Mouse (Mus musculus) cerebellum, postnatal 25 days (tissue): ENCODE results near the gene Rpl36a.
A peak's percentile ranks its signal among the peaks of the same experiment; 100 is the strongest.

Source experiments
- DNase-seq, 2 experiments: peaks; one replicate each; pipeline ENCODE4 v3.0.0; 2021; ENCODE audit warnings: mixed read lengths in 2 of 2

Rpl36a gene

GRCm38 (mm10) chrX:134600659-134601379 is 15.4 kb downstream of the Rpl36a start, which contains the start of the genes Gla and Hnrnph2:
Gla (minus strand) TSS chrX:134601125.
Hnrnph2 (plus strand) TSS chrX:134601179.
- DNase-seq = peak; percentile 86 to 89

- no peak for DNase-seq
Measured at GRCm38 (mm10) chrX:134601380-134602120, 16.1 kb downstream of the Rpl36a start.

- peak in 1 of 2 experiments; percentile 24 for DNase-seq
Measured at GRCm38 (mm10) chrX:134609472-134609871, 24.0 kb downstream of the Rpl36a start.

GRCm38 (mm10) chrX:134610984-134611383 is 25.5 kb downstream of the Rpl36a start:
- no peak for DNase-seq

GRCm38 (mm10) chrX:134612285-134612959 is 27.0 kb downstream of the Rpl36a start:
- peak; percentile 55 to 56 for DNase-seq

GRCm38 (mm10) chrX:134614306-134614705 is 28.9 kb downstream of the Rpl36a start:
- DNase-seq = peak in 1 of 2 experiments; percentile 18

- no peak for DNase-seq
Measured at GRCm38 (mm10) chrX:134619695-134620094, 34.2 kb downstream of the Rpl36a start.

- DNase-seq = no peak
Measured at GRCm38 (mm10) chrX:134620254-134620865, 34.9 kb downstream of the Rpl36a start.

- DNase-seq = no peak
Measured at GRCm38 (mm10) chrX:134621685-134622084, 36.2 kb downstream of the Rpl36a start.

GRCm38 (mm10) chrX:134623350-134623749 is 37.9 kb downstream of the Rpl36a start:
- no peak for DNase-seq

- no peak for DNase-seq
Measured at GRCm38 (mm10) chrX:134628200-134628599, 42.7 kb downstream of the Rpl36a start.

- no peak for DNase-seq
Measured at GRCm38 (mm10) chrX:134632710-134633109, 47.3 kb downstream of the Rpl36a start.

GRCm38 (mm10) chrX:134635111-134635510 is 49.7 kb downstream of the Rpl36a start:
- DNase-seq = no peak

GRCm38 (mm10) chrX:134635860-134636259 is 50.4 kb downstream of the Rpl36a start:
- no peak for DNase-seq
